Mouse (Mus musculus): ENCODE results near the gene Polg2.

DNA sequence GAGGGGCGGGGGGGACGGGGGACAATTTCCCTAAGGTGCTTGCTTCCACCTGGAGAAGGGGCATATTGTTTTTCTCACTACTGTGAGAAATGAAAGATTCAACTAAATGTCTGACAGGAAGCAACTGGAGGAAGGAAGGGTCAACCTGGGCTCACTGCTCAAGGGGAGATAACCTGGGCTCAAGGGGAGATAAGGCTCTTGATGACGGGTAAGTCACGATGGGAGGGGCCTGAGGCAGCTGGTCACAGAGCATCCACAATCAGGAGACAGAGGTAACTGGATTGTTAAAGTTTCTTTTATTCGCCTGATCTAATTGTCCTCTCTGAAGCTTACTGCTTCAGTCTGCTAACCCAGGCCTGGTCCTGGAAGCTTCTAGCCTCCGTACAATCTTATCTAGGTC, 26.0 kb downstream of the Polg2 start:
- no peak for TF ChIP-seq CTCF (IDR thresholded peaks at IDR 0.05; ENCODE audit: borderline replicate concordance, insufficient read depth, low read length)
- TF ChIP-seq POLR2A (IDR thresholded peaks at IDR 0.05; ENCODE audit: low read depth, low read length), result no peak

Measured in embryonic fibroblast, embryonic 13.5 days (primary cell).